Mouse (Mus musculus) kidney, adult 2 months (tissue): ENCODE data around the gene Snrpf.

Source experiments
- CTCF ChIP-seq: fragments of 200-500 bp; conservative IDR thresholded peaks from 2 replicates; pipeline ENCODE4 v1.5.1; 2011; ENCODE audit warnings: low read depth, mild to moderate bottlenecking, control low read depth, low read length, moderate library complexity, mixed read lengths; ENCODE audit not compliant: insufficient read depth, insufficient read length
- POLR2A ChIP-seq: fragments of 200-500 bp; IDR thresholded peaks from one replicate; pipeline ENCODE4 v1.6.1; 2011; ENCODE audit warnings: low read depth, low read length, control low read depth

GRCm38 (mm10) chr10:93567841-93568566 is 21.5 kb downstream of the Snrpf start:
- TF ChIP-seq POLR2A (no peak), CTCF (peak; percentile 14; the same call in 1 of the 2 replicates)
